Mouse (Mus musculus) forebrain, embryonic 13.5 days (tissue): ENCODE measurements around the gene Nod2. TPM values are rescaled to one million over a fixed set of nuclear protein-coding genes. Genes with fewer than 3 reads are reported as not detected.
A peak's percentile ranks its signal among the peaks of the same experiment; 100 is the strongest.

Source experiments
- ATAC-seq: fragments of 200-750 bp; cut with Nextera tagmentation; 2 replicates; pipeline ENCODE4 v1.8.0; 2017
- H3K27ac ChIP-seq: fragments of 300-500 bp; sonication (generic); 2 replicates; pipeline ENCODE4 v1.5.1; 2015; ENCODE audit warnings: inconsistent platforms, mild to moderate bottlenecking, moderate library complexity
- H3K27me3 ChIP-seq: fragments of 300-500 bp; sonication (generic); 2 replicates; pipeline ENCODE4 v1.6.1; 2015; ENCODE audit warnings: mild to moderate bottlenecking, inconsistent platforms
- H3K36me3 ChIP-seq: fragments of 300-500 bp; sonication (generic); 2 replicates; pipeline ENCODE4 v1.6.1; 2015; ENCODE audit warnings: mild to moderate bottlenecking, inconsistent platforms; ENCODE audit not compliant: poor library complexity, severe bottlenecking
- H3K4me1 ChIP-seq: fragments of 300-500 bp; sonication (generic); 2 replicates; pipeline ENCODE4 v1.6.1; 2015; ENCODE audit warnings: inconsistent platforms
- H3K4me2 ChIP-seq: fragments of 300-500 bp; sonication (generic); 2 replicates; pipeline ENCODE4 v1.6.1; 2015; ENCODE audit warnings: inconsistent platforms, mild to moderate bottlenecking, moderate library complexity
- H3K4me3 ChIP-seq: fragments of 300-500 bp; sonication (generic); 2 replicates; pipeline ENCODE4 v1.5.1; 2015; ENCODE audit warnings: mild to moderate bottlenecking, inconsistent platforms
- H3K9ac ChIP-seq: fragments of 300-500 bp; sonication (generic); 2 replicates; pipeline ENCODE4 v1.6.1; 2015; ENCODE audit warnings: mild to moderate bottlenecking, inconsistent platforms
- H3K9me3 ChIP-seq: fragments of 300-500 bp; sonication (generic); replicated peaks from 2 replicates; pipeline ENCODE4 v1.6.1; 2016; ENCODE audit warnings: inconsistent platforms
- WGBS: fragments of 180-500 bp; shearing (Covaris S2); methylation state at CpG from one replicate; pipeline ENCODE4 v1.1.7; 2015; 5-methylcytosine and 5-hydroxymethylcytosine counted together
- polyA plus RNA-seq: library from polyadenylated mRNA; unstranded; fragments of >200 nt; fragmentation: Nextera tagmentation; extraction: Ambion mirVana; gene quantifications from 2 replicates; pipeline ENCODE4 v1.2.1, GENCODE M21; 2015

Nod2 gene
- polyA plus RNA-seq, 1 experiment from 2014 or later: 0.10 TPM

GRCm38 (mm10) chr8:88668400-88669086 lies 21.4 kb downstream of the Nod2 start:
- Histone ChIP-seq H3K27ac (peak overlapping the region; percentile 36; the same call in 1 of the 2 replicates), H3K4me2 (no peak overlapping the region), H3K9me3 (no peaks in the 10 kb centered on the region), H3K4me3 (no peak overlapping the region), H3K36me3 (no peaks in the 10 kb centered on the region), H3K27me3 (no peaks in the 10 kb centered on the region), H3K9ac (no peak overlapping the region), H3K4me1 (peaks cover 19% of the 10 kb centered on the region)
- 32% methylated on average over 9 of the region's 14 CpGs for WGBS
- ATAC-seq: peak; percentile 69; the same call in 1 of the 2 replicates

DNA sequence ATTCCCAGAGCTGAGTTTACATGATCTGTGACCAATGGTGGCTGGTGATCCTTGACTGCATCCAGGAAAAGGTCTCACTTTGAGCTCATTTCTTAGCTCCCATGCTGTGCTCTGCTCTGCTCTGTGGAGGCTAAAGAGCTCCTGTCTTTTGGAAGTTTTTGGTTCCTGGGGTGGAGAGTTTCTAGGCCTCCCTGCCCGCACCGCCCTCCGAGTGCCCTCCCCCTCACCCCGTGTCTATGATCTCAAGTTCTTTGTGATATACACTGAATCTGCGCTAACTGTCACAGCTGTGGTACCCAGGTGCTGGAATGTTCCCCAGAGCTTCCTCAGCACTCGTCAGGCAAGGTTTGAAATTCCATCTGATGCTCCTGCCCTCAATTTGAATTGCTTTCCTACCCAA lies 23.7 kb downstream of the Nod2 start:
- H3K4me2 ChIP-seq: no peak overlapping the region
- 71% methylated on average over 6 of the region's 6 CpGs for WGBS
- no peak for ATAC-seq
- H3K27me3 ChIP-seq: no peaks in the 10 kb centered on the region
- H3K4me3 ChIP-seq: no peak overlapping the region
- H3K9me3 ChIP-seq: no peaks in the 10 kb centered on the region
- no peaks in the 10 kb centered on the region for H3K36me3 ChIP-seq
- H3K27ac ChIP-seq: no peak overlapping the region
- H3K9ac ChIP-seq: no peak overlapping the region
- H3K4me1 ChIP-seq: peaks cover 13% of the 10 kb centered on the region

DNA sequence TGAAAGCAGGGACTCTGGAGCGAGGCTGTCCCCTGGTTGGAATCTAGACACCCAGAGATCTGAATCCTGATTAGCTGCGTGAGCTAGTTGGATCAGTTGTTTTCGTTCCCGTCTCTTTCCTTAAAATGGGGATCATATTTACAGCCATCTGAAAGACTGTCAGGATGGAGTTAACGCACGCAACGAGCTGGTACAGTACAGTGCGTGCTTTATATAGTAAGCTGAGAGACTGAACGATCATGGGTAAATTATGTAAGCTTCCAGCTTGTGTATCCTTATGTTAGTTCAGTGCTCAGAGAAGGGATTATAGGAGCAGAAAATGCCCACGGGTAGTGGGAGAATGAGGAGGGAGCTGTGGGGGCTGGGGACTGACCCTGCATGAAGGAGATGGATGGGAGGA lies 24.5 kb downstream of the Nod2 start:
- no peak for ATAC-seq
- WGBS: 82% methylated on average over 10 of the region's 10 CpGs
- Histone ChIP-seq H3K27me3 (no peaks in the 10 kb centered on the region), H3K4me3 (no peak overlapping the region), H3K4me2 (no peak overlapping the region), H3K36me3 (no peaks in the 10 kb centered on the region), H3K27ac (no peak overlapping the region), H3K9me3 (no peaks in the 10 kb centered on the region), H3K4me1 (peaks cover 13% of the 10 kb centered on the region), H3K9ac (no peak overlapping the region)

DNA sequence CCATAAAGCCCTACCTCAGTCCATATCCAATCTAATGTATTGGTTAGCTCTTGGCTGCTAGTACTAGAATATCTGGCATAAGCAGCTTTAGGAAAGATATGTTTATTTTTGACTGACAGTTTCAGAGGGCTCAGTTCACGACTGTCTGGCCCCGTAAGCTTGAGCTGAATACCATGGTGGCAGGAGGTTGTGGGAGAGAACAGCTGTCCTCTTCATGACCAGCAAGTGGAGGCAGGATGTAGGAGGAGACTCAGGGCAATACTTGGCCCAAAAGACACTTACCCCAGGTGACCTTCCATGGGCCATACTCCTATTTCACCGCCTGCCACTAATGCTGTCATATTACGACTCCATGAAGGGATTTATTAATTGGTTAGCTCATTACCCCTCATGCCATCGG lies 26.7 kb downstream of the Nod2 start:
- peaks cover 4% of the 10 kb centered on the region for H3K4me1 ChIP-seq
- H3K4me2 ChIP-seq: no peak overlapping the region
- no peak overlapping the region for H3K9ac ChIP-seq
- WGBS: 88% methylated on average over 5 of the region's 5 CpGs
- H3K27ac ChIP-seq: no peak overlapping the region
- no peak for ATAC-seq
- no peaks in the 10 kb centered on the region for H3K27me3 ChIP-seq
- no peaks in the 10 kb centered on the region for H3K9me3 ChIP-seq
- H3K4me3 ChIP-seq: no peak overlapping the region
- no peaks in the 10 kb centered on the region for H3K36me3 ChIP-seq

DNA sequence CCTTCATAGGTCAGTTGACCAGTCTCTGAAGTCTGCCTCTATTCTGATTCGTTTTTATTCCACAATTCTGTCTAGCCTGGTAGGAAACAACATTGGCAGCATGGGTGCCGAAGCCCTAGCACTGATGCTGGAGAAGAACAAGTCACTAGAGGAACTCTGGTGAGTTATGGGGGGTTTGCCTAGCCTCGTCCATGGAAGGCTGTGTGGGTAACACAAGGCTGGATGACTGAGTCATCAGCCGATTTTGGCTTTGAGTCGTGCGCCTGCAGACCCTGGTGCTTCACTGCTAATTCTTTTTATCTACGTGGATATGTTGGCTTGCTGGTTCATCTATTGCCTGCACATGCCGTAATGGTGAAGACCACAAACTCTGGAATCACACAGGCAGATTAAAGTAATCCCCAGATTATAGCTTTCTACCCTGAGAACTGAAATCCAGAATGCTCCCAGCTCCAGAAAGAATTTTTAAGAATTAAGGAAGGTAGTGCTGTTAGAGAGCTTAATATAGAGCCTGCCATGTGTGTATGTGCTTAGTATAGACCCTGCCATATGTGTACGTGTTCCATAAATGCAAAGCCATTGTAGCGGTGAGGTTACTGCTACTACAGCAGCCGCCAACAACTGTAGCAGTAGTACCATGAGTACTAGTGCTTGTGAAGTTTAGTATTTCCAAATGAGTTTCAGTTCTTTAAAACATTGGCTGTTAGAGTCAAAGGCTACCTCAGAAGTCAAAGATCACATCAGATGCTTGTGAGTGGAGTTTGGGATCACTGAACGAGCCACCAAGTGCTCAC lies 28.5 kb downstream of the Nod2 start:
- H3K4me3 ChIP-seq: no peak overlapping the region
- no peak overlapping the region for H3K9ac ChIP-seq
- no peaks in the 10 kb centered on the region for H3K9me3 ChIP-seq
- WGBS: 94% methylated on average over 12 of the region's 12 CpGs
- no peaks in the 10 kb centered on the region for H3K27me3 ChIP-seq
- no peaks in the 10 kb centered on the region for H3K36me3 ChIP-seq
- H3K4me2 ChIP-seq: no peak overlapping the region
- H3K4me1 ChIP-seq: peaks cover 5% of the 10 kb centered on the region
- no peak for ATAC-seq
- no peak overlapping the region for H3K27ac ChIP-seq

GRCm38 (mm10) chr8:88677071-88677470 lies 30.0 kb downstream of the Nod2 start:
- no peak for ATAC-seq
- Histone ChIP-seq H3K9ac (no peak overlapping the region), H3K27me3 (no peaks in the 10 kb centered on the region), H3K4me3 (no peak overlapping the region), H3K4me2 (no peak overlapping the region), H3K27ac (no peak overlapping the region), H3K36me3 (no peaks in the 10 kb centered on the region), H3K4me1 (peaks cover 5% of the 10 kb centered on the region), H3K9me3 (no peaks in the 10 kb centered on the region)
- WGBS: 77% methylated on average over 8 of the region's 8 CpGs

- no peaks in the 10 kb centered on the region for H3K9me3 ChIP-seq
- ATAC-seq: no peak
- no peak overlapping the region for H3K4me2 ChIP-seq
- H3K4me1 ChIP-seq: peaks cover 5% of the 10 kb centered on the region
- WGBS: 90% methylated on average over 2 of the region's 2 CpGs
- H3K27ac ChIP-seq: no peak overlapping the region
- H3K9ac ChIP-seq: no peak overlapping the region
- H3K36me3 ChIP-seq: no peaks in the 10 kb centered on the region
- no peaks in the 10 kb centered on the region for H3K27me3 ChIP-seq
- no peak overlapping the region for H3K4me3 ChIP-seq
Observed at GRCm38 (mm10) chr8:88680566-88680965, 33.5 kb downstream of the Nod2 start.

GRCm38 (mm10) chr8:88681046-88681445 lies 33.9 kb downstream of the Nod2 start:
- Histone ChIP-seq H3K4me2 (no peak overlapping the region), H3K9ac (no peak overlapping the region), H3K9me3 (no peaks in the 10 kb centered on the region), H3K4me3 (no peak overlapping the region), H3K27ac (no peak overlapping the region), H3K27me3 (no peaks in the 10 kb centered on the region), H3K4me1 (peaks cover 5% of the 10 kb centered on the region), H3K36me3 (no peaks in the 10 kb centered on the region)
- ATAC-seq: no peak
- WGBS: 90% methylated on average over 8 of the region's 8 CpGs

DNA sequence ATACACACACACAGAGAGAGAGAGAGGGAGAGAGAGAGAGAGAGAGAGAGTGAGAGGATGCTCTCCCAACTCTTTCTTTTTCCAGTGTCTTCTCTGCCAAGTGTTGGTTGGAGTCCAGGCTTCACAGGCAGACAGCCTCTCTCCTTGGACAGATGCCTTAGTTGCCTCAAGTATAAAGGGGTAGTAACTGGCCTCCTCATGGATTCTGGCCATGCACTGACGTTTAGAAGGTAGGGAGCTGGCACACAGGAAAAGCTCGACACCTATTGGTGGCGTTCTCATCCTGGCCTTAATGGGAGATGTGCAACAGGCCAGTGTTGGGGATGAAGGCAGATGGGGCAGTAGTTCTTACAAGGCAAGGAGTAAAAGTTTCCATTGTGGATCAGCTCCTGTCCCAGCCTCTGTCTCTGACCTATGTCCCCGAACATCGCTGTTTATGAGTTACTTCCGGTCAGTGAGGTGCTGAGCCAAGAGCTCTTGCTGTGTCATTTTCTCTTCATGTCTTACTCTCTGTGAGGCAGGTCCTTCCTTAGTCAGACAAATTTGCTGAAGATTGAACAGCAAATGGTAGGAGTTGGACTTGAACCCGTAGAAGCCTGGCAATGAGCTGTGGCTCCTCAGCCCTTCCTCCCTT lies 36.7 kb downstream of the Nod2 start:
- no peak overlapping the region for H3K27ac ChIP-seq
- no peaks in the 10 kb centered on the region for H3K9me3 ChIP-seq
- no peak overlapping the region for H3K9ac ChIP-seq
- ATAC-seq: no peak
- no peak overlapping the region for H3K4me3 ChIP-seq
- no peaks in the 10 kb centered on the region for H3K36me3 ChIP-seq
- WGBS: 84% methylated on average over 7 of the region's 7 CpGs
- H3K4me1 ChIP-seq: peaks cover 5% of the 10 kb centered on the region
- no peaks in the 10 kb centered on the region for H3K27me3 ChIP-seq
- no peak overlapping the region for H3K4me2 ChIP-seq

DNA sequence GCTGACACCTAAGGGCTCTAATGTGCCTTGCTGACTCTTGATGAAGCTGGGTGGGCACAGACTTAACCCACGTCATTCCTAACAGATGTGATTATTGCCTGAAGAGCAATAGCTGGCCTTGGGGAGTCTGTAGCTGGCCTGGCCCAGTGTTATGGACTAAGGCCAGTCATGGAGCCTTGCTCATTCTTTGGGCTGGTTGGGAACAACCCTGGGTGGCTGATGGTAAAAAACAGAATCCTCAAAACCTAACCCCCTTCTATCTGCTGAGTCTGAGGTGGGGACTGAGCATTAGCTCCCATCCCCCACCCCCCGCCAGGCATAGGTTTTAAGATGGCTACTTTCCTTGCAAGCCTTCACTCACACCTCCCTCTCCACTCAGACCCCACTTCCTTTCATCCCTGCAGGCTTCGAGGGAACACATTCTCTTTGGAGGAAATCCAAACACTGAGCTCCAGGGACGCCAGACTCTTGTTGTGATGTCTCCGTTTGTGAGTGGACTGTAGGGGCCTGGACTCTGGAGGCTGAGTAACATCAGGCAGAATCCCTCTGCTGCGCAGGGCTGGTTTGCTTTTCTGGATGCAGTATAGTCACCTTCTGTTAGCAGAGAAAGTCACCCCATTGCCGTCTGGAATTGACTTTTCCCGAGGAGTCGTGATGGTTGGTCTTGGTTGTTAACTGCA lies 39.3 kb downstream of the Nod2 start:
- no peaks in the 10 kb centered on the region for H3K9me3 ChIP-seq
- ATAC-seq: no peak
- WGBS: 74% methylated on average over 9 of the region's 9 CpGs

GRCm38 (mm10) chr8:88686906-88687235 lies 39.8 kb downstream of the Nod2 start:
- no peaks in the 10 kb centered on the region for H3K9me3 ChIP-seq
- WGBS: 88% methylated on average over 8 of the region's 8 CpGs
- no peaks in the 10 kb centered on the region for H3K27me3 ChIP-seq
- H3K4me1 ChIP-seq: no peaks in the 10 kb centered on the region
- ATAC-seq: no peak
- no peak overlapping the region for H3K4me2 ChIP-seq
- no peak overlapping the region for H3K4me3 ChIP-seq
- H3K9ac ChIP-seq: no peak overlapping the region
- H3K27ac ChIP-seq: no peak overlapping the region
- no peaks in the 10 kb centered on the region for H3K36me3 ChIP-seq

More for the DNA sequence above, 39.3 kb downstream of the Nod2 start:
- no peak overlapping the region for H3K27ac ChIP-seq
- no peaks in the 10 kb centered on the region for H3K27me3 ChIP-seq
- no peaks in the 10 kb centered on the region for H3K36me3 ChIP-seq
- H3K4me1 ChIP-seq: no peaks in the 10 kb centered on the region
- H3K4me3 ChIP-seq: no peak overlapping the region
- no peak overlapping the region for H3K9ac ChIP-seq
- no peak overlapping the region for H3K4me2 ChIP-seq

- Histone ChIP-seq H3K4me3 (no peak overlapping the region), H3K27me3 (no peaks in the 10 kb centered on the region), H3K36me3 (no peaks in the 10 kb centered on the region), H3K4me1 (no peaks in the 10 kb centered on the region), H3K4me2 (no peak overlapping the region), H3K9me3 (no peaks in the 10 kb centered on the region), H3K9ac (no peak overlapping the region), H3K27ac (no peak overlapping the region)
- WGBS: 83% methylated on average over 6 of the region's 6 CpGs
- no peak for ATAC-seq
Observed at GRCm38 (mm10) chr8:88689151-88689550, 42.0 kb downstream of the Nod2 start.
